Mouse (Mus musculus) gastrocnemius, postnatal 10 days (tissue): Measurements from ENCODE around the gene Rin3. TPM values are rescaled to one million over a fixed set of nuclear protein-coding genes. Genes with fewer than 3 reads are reported as not detected.
A peak's percentile ranks its signal among the peaks of the same experiment; 100 is the strongest.
"Not testable (repeated sequence)": the region's sequence is repeated elsewhere in the genome, so short reads cannot be mapped to it uniquely, and the experiment has no call there.

Experiments
- DNase-seq: peaks from one replicate; pipeline ENCODE4 v3.0.0; 2021; ENCODE audit warnings: mixed read lengths
- long read RNA-seq, 2 experiments: library from polyadenylated mRNA; stranded (forward); transcript quantifications; one replicate each; pipeline ENCODE4 v2.0.0; 2021
- total RNA-seq, 2 experiments: library from RNA; stranded (reverse); gene quantifications; 2 replicates each; pipeline ENCODE4 v1.2.3; 2021

The Rin3 gene
- total RNA-seq: 10 to 100 TPM; 13.2 to 21.0 TPM
- long read RNA-seq, experiment 1, transcript Rin3-201 (10 exons, 3,892 nt): major isoform, 6 of 15 reads
- long read RNA-seq, experiment 1, partial matches to known transcripts: 6 of 15 reads
- long read RNA-seq, experiment 1, other reads (novel, unspliced or antisense): 3 of 15 reads
- long read RNA-seq, experiment 2, partial matches to known transcripts: 5 of 8 reads
- long read RNA-seq, experiment 2, other reads (novel, unspliced or antisense): 0 of 8 reads

GRCm38 (mm10) chr12:102282763-102283482 lies at the start of gene Rin3:
Rin3 (plus strand) TSS chr12:102283048.
- peak; percentile 64 for DNase-seq

GRCm38 (mm10) chr12:102235551-102235950 lies 47.3 kb upstream of the Rin3 start:
- no peak for DNase-seq

GRCm38 (mm10) chr12:102236317-102236716 lies 46.5 kb upstream of the Rin3 start:
- DNase-seq: no peak

- no peak for DNase-seq
Observed at GRCm38 (mm10) chr12:102242076-102242722, 40.6 kb upstream of the Rin3 start.

- DNase-seq: no peak
Observed at GRCm38 (mm10) chr12:102243915-102244314, 38.9 kb upstream of the Rin3 start.

DNA sequence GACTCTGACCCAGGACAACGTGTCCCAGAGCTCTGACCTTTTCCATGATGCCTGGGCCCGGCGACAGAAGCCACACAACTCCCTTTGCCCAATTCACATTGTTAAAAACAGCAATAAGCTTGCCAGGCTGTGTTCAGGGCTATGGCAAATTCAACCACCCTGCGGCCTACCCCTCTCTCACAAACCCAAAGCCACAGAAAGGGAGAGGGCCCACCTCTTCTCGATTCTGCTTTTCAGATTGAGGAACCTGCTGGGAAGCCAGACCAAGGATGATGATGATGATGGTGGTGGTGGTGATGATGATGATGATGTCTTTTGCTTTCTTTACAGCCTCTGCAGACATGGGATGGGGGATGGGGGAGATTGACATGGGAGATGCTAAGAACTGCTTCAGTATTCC lies 36.6 kb upstream of the Rin3 start:
- no peak for DNase-seq

DNA sequence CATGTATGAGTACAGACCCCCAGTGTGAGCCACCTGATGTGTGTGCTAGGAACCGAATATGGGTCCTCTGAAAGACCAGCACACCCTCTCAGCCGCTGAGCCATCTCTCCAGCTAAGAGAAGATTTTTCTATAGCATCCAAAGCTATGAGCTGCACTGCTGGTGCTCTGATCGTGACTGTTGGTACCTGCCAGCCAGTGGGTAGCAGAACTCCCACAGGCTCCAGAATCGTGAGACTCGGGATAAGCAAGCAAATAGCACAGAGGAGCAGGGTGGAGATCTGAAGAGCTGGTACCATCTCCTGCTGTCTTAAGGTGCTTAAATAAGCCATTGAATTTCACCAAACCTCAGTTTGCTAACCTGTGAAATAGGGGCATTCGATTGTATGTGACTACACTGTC lies 34.7 kb upstream of the Rin3 start:
- DNase-seq: no peak

GRCm38 (mm10) chr12:102250316-102250715 lies 32.5 kb upstream of the Rin3 start:
- DNase-seq: no peak

DNA sequence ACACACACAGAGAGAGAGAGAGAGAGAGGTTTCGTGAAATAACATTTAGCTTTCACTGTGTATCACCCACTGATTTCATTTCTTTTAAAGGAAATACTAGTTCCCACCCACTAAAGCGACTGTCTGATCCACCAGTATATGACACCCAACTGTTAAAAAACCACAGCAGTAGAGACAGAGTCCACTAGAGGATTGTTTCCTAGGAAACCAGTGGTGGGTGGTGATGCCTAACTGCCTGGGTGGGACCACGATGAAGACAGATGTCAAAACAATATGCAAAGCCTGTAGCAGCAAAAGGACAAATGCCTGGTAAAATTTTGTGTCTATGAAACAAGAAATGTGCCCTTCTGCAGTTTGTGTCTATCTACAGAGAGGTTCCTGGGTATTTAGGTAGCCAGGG lies 31.8 kb upstream of the Rin3 start:
- DNase-seq: no peak

- DNase-seq: no peak
Observed at GRCm38 (mm10) chr12:102251985-102252384, 30.9 kb upstream of the Rin3 start.

- no peak for DNase-seq
Observed at GRCm38 (mm10) chr12:102252525-102252924, 30.3 kb upstream of the Rin3 start.

GRCm38 (mm10) chr12:102255012-102255411 lies 27.8 kb upstream of the Rin3 start:
- DNase-seq: no peak

- no peak for DNase-seq
Observed at GRCm38 (mm10) chr12:102258522-102259112, 24.2 kb upstream of the Rin3 start.

DNA sequence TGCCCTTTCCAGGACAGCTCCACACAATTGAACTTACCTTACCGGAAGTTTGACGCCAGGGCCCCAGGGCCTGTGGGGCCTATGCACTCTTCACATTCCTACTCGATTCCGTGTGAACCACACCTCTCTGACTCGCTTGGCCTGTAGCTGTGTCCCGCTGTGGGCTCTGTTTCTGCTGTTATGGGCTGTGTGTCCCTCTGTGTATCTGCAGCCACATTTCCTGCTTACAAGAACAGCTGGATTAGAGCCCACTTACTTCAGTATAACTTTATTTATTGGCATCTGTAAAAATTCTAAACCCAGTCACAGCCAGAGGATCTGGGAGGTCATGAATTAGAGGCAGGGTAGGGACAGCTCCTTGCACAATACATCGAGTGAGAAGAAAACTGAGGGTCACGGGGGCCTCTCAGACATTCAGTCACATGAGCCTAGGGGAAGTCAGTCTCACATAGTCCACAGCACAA lies 20.9 kb upstream of the Rin3 start:
- DNase-seq: no peak

GRCm38 (mm10) chr12:102262809-102263208 lies 20.0 kb upstream of the Rin3 start:
- DNase-seq: no peak

DNA sequence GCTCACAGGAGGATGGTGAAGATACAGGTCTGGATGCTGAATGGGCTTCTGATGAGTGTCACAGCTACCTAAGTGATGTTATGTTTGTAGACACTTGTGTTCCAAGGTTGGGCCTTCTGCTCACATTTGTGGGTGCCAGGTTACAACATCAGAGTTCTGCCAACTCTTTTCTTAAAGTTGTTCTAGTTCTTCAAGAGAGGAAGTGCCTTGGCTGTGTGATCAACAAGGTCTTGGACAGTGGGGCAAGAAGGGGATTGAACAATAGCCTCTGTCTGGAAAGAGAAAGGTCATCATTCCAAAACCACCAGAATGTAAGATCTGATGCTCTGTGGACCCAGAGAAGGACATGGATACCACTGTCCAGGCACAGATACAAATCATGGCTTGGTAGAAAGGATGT lies 19.6 kb upstream of the Rin3 start:
- DNase-seq: no peak

- no peak for DNase-seq
Observed at GRCm38 (mm10) chr12:102266433-102266832, 16.4 kb upstream of the Rin3 start.

GRCm38 (mm10) chr12:102269144-102269543 lies 13.7 kb upstream of the Rin3 start:
- DNase-seq: no peak

DNA sequence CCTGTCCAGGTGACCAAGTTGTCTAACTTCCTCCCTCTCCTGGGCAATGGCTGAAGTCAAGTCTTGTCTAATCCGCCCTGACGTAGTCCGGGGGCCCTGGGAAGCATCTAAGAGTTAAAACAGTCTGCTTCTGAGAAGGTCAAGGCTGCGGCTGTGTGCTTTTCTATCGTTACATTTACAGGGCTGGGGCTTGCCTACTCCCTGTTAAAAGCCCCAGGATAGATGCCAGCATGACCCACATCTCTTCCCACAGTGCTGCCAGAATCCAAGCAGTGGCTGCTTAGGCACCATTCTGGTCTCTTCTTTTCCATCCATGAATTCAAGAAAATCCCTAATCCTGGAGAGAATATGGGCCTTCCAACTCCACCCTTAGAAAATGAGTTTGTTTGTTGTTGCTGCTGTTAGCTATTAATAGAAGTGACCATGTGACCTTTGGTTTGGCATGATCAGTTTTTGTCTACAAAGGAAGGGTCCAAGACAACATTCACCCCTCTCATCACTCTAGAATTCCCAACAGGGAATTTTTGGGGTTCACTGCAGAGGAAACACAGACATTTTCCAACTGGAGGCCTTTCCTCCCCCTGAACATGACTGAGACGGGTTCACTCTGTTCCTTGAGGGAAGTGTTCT lies 12.0 kb upstream of the Rin3 start:
- no peak for DNase-seq

DNA sequence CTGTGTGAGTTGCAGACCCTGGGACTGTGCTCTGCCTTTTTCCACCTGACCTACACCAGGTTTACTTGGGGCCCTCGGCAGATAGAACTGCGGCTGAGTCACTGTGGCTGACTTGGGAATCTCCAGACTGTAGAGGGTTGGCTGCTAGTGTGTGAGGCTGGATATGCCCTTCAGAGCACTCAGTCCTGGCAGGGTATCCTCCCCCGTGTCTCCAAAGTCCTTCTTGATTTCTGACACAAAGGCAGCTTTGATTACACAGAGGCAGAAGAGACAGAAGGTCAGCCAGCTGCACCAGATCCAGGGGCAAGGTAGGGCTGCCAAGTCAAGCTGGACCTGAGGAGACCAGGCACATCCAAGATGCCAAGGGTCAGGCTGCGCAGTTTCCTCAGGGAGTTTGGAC lies 11.4 kb upstream of the Rin3 start:
- DNase-seq: no peak

DNA sequence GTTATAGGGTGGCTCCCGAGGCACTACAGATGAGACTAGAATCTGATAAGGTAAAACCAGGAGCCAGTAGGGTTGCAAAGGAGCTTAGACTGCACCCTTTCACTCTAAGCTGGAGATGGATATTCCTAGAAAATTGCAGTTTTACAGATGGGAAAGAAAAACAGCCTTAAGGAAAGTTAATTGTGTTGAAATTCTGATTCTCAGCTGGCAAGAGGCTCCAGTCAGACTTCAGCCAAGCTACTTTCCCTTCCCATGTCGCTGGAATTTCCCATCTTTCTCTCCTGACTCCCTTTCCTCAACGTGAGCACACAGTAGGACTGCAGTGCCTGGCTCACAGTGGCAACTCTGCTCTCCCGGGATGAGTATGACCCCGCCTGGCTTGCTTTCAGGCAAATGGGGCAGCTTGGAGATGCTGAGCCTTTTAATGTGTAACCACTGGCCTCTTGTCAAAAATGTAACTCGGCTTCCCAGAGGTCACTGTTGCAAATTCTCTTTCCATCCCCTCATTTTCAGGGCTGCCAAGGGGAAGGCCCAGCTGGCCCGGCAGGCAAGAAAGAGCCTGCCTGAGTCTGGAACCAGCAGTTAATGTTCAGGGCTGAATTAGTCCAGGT lies 6.9 kb upstream of the Rin3 start:
- peak; percentile 51 for DNase-seq

GRCm38 (mm10) chr12:102280290-102280689 lies 2.6 kb upstream of the Rin3 start:
- DNase-seq: not testable (repeated sequence)
